Mouse (Mus musculus): Measurements from ENCODE around the gene Eps8l3.

DNA sequence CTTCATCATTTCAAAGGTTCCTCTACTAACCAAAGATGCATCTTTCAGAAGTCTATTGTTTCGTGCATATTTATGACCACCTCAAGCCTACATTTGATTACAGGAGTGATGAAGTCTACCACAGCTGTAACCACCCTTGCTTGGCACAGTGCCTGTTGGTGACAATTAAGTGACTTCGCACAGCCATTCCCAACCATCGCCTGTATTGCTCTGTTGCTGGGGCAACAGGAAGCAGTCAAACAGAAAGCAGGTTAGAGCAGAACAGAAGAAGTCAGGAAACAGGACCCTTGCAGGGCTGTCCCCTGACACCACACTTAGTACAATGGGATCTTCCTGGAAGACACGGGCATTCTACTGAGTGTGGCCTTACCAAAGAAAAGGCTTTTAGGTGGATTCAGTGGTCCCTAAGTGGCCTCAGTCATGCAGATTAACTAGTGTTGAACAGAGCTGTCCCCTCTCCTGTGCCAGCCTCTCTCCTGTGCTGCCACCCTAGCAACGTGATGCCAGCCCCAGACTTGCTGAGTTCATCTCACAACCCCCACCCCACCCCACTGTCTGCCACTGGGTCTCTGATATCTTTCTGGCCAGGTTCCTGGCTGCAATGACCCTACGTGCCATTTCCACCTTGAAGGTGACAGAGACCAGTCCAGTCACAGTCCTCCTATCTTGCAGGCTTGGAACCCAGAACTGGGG, 27.9 kb upstream of the Eps8l3 start:
- no peak for TF ChIP-seq CTCF (IDR thresholded peaks at IDR 0.05; ENCODE audit: borderline replicate concordance, insufficient read depth, low read depth, low read length)
- no peak for TF ChIP-seq POLR2A (IDR thresholded peaks at IDR 0.05; ENCODE audit: borderline replicate concordance, insufficient read depth, low read length)

All from cerebellum, adult 2 months (tissue).